Mouse (Mus musculus): ENCODE results near the gene Actn2.

Actn2 gene

DNA sequence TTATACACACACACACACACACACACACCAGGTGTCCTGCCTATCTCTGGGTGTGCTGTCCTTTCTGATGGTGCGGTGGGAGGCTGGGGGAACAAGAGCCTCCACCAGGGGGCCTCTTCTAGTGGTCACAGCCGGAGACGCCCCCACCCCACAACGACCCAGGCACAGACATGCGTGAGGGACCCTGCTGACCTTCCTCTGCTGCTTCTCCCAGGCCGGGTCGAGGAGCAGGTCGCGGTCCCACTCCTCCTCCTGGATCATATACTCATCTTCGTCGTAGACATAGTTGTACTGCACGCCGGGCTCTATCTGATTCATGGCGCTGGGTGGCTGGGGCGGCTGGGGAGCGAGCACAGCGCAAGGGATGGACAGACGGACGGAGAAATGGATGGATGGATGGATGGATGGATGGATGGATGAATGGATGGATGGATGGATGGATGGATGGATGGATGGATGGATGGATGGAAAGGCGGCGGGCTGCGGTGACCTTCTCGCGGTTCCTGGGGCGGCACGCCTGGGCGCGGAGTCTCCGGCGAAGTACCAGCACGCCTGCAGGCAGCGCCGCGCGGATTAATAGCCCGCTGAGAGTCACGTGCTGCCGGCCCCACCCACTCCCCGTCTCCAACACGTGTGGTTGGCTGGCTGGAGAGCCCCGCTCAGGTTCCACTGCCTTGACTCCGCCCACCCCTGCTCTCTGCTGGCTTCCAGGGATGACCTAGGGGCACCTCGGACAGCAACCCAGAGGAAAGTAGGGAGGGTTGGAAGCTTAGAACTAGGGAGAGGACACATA is at the start of gene Actn2:
Gene Actn2 (minus strand): TSS at position 578 of the 793 bp plus-strand sequence.
- no peak for TF ChIP-seq GATA4 (IDR thresholded peaks at IDR 0.05; ENCODE audit: insufficient replicate concordance, low read length)

DNA sequence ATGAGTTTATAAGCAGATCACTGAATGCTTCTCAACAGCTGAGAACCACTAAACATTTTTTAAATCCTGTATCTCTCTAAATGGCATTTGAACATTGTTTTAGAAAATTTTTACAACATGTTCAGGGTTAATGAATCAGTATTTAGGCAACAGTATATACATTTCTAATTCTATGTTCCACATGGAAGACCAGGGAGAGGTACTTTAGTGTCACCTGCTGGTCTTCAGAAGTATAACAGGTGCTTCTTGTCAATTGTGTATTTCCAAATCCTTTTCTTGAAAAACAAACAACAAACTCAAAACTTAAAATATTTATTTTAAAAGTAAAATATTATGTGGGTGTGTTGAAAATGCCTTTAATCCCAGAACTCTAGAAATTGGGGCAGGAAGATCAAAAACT is 45.7 kb upstream of the Actn2 start:
- TF ChIP-seq GATA4 (IDR thresholded peaks at IDR 0.05; ENCODE audit: insufficient replicate concordance, low read length) = no peak

DNA sequence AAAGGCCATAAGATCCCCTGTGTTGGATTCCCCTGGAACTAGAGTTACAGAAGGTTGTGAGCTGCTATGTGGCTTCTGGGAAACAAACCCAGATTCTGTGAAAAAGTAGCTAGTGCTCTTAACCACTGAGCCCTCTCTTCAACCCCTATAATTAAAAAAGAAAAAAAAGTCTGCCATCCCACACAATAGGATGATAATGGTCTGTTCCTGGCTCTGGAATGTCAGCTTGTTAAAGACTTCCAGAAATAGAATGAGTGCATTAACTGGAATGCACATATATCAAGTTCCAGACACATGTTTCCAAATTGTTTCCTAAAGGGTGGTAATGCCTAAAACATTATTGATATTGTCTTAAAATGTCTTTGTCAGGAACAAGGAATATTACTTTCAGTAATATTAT is 44.2 kb upstream of the Actn2 start:
- no peak for TF ChIP-seq GATA4 (IDR thresholded peaks at IDR 0.05; ENCODE audit: insufficient replicate concordance, low read length)

DNA sequence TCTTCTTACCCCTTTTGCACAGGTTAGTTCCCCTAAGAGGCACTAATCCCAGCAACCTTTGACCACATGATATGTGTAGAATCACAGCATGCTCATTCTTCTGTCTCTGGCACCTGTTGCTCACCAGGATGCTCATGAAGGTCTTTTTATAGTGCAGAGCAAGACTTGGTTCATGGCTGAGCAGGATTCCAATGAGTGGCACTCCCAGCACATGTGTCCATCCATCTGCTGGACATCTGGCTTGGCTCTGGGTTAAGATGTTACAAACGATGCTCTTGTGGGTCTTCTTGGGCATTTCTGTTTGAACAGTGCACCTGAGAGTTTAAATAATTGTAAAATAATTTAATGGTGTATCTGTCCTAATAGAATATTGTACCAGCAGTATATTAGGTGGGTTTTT is 36.2 kb upstream of the Actn2 start:
- no peak for TF ChIP-seq GATA4 (IDR thresholded peaks at IDR 0.05; ENCODE audit: insufficient replicate concordance, low read length)

DNA sequence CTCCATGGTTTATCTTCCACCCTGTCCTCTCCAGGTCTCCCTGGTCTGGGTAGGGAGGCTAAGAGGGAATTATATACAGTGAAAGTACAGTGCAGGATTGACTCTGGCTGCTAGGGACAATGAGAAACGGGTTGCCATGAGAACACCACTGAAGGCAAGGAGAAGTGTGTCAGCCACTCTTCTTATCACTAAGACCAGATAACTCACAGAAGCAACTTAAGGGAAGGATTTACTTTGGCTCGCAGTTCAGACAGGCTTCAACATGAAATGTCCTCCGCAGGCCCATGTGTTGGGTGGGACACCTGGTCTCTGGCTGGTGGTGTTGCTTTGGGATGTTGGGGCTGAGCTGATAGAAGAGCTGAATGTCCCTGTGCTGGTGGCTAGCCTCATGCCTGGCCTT is 32.2 kb upstream of the Actn2 start:
- no peak for TF ChIP-seq GATA4 (IDR thresholded peaks at IDR 0.05; ENCODE audit: insufficient replicate concordance, low read length)

DNA sequence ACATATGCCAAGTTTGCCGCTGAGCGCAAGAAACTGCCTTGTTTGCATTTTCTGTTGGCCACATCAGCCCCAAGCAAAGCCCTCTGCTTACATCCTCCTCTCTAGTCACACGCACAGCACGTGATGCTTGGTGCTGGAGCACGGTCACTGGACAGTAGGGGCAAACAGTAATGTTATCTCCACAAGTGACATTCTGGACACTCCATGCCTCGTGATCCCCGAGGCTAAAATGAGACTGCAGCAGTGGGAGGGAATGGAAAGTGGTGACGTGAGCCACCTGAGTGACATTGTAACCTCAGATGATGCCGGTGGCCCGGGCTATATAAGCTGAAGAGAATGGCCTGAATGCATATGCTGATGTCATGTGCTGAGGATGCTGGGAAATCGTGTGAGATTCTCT is 29.4 kb upstream of the Actn2 start:
- no peak for TF ChIP-seq GATA4 (IDR thresholded peaks at IDR 0.05; ENCODE audit: insufficient replicate concordance, low read length)

DNA sequence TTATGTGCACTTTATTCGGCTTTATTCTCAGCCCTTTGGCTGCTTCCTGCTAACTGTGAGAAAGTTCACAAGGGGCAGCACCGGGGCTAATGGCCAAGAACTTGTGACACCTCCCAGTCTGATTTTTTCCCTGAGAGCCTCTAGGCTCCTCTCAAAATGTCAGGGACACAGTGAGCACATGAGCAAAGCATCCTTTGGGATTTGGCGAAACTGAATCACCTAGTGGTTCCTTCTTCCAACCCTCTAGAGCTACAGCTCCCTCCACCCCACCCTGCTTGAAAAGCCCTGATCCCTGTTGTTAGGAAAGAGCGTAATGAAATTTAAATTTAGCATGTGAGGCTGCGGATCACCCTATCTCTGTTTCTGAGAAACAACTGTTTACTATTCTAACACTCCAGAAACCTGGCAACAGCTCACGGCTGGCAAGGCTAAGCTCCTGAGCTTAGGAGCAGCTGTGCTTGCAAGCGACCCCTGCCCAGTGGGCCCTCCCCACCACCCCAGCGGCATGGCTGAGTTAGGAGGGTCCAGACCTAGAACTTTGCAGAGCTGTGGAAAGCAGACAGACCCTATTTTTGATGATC is 28.6 kb upstream of the Actn2 start:
- no peak for TF ChIP-seq GATA4 (IDR thresholded peaks at IDR 0.05; ENCODE audit: insufficient replicate concordance, low read length)

DNA sequence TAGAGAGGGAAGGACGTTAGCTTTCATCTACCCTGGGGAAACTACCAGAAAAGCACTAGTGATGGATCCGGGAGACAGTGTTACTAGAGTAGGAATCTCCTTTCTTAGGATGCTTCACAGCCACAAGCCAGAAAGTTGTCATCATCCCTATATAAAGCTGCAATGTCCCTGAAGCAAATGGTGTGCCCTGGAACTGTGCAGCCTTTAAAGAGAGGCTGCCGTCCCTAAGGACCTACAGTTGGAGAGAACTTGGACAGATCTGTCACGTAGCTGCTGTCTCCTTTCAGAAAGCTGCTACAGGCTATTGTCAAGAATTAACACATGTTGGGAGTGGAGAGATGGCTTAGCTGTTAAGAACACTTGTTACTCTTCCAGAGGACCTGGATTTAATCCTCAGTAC is 20.9 kb upstream of the Actn2 start:
- no peak for TF ChIP-seq GATA4 (IDR thresholded peaks at IDR 0.05; ENCODE audit: insufficient replicate concordance, low read length)

DNA sequence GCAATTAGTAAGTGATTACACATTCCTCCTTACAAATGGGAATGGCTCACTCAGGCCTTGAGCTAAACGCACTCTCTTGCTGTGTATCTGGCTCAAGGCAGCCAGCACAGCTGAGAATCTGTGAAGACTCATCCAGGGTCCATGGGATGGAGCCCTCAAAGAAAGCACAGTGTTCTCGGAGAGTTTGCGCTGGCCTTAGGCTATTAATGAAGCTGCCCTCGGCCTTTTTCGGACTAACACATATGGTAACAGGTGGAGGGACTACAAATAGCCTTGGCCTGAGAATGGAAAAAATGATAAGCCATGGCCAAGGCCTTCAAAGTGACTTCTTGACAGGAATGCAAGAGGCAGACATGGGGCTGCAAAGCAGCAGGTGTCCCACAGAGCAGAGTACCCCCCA is 17.0 kb upstream of the Actn2 start:
- TF ChIP-seq GATA4 (IDR thresholded peaks at IDR 0.05; ENCODE audit: insufficient replicate concordance, low read length) = no peak

DNA sequence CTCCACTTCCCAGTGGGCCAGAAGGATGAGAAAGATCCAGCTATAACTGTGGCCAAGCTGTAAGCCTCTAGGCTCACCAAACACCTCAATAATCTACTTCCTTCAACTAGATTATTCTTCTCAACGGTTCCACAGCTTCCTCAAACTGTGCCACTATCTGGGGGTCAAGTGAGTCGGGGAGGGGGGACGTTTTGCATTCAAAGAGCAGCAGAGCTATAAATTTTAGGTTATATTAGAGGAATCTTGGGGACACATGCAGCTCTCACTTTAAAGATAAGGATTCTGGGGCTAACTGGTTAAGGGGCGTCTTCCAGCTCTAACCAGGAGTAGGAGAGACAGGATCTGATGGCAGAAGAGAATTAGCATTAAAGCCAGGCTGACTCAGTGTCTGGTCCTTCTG is 15.6 kb upstream of the Actn2 start:
- no peak for TF ChIP-seq GATA4 (IDR thresholded peaks at IDR 0.05; ENCODE audit: insufficient replicate concordance, low read length)

DNA sequence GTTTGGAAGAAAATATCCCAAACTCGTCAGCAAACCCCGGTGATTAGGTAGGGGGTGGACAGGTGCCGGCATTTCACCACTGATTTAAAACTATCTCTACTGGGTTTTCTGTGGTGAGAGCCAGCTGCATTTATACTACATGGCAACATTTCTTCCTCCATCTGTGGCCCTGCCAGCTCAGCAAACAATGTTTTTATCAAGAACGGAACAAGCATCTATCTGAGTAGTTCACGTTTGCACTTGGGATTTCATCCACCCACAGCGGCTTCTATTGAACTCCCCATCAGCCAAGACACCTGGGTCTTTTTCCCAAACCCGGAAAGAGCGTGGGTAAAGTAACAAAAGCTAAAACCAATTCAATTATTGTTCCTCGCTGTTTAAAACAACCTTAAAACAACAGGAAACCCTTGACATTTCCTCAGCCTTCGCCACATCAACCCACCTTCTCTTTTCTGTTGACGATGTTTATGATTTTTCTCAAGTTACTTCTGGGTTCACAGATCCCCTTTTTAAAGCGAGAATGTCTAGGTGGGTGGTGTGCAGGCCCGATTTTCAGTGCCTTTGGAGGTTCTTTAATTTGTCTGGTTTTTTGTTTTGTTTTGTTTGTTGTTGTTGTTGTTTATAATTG is 8.8 kb upstream of the Actn2 start:
- TF ChIP-seq GATA4 (IDR thresholded peaks at IDR 0.05; ENCODE audit: insufficient replicate concordance, low read length) = no peak

DNA sequence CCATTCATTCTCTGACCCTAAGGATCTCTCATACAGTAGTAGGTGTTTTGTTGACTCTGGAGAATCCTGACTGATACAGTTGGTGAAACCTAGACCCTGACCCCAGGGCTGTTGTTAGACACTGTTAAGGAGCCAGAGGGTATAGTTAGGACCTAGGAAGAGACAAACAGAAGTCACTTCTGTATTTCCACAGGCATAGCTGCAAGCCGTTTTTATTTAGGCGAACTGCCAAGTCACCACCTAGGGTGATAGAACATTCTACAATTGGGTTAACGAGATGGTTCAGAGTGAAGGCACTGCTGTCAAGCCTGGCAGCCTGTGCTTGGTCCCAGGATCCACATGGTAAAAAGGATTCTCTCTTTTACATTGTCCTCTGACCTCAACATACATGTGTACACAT is 6.3 kb upstream of the Actn2 start:
- TF ChIP-seq GATA4 (IDR thresholded peaks at IDR 0.05; ENCODE audit: insufficient replicate concordance, low read length) = no peak

DNA sequence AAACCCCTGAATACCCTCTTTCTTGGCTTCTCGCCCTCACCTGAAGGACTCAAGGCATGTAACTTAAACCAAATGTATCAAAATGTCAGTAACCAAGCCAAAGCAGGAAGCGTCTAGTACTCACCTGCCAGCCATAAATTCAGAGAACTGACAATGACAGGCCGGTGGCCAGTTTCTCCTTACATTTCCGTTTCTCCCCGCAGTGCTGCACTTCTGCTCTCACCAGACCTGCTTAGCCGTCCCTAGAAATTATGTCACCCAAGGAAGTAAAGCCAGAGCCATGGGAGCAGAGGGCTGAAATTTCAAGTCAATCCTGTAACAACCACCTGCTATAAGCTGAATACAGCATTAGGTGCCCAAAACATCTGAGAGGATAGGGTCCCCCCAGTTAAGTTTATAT is 887 bp upstream of the Actn2 start:
- no peak for TF ChIP-seq GATA4 (IDR thresholded peaks at IDR 0.05; ENCODE audit: insufficient replicate concordance, low read length)

DNA sequence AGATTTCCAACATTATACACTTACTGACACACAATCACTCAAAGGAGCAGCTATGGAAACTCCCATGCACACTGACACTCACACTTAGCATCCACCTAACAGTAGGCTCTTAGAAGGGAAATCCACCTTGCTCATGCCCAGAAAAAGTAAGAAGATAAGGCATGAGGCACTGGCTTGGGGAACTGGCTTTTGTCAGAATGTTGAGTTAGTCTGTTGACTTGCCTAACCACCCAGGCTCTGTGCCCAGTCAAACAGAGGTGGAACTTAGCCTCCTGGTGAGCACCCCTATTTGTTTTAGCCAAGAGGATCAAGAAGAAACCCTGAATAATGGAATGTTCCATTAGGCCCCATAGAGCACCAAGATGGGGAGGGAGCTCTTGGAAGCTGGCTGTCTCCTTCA is 1.1 kb downstream of the Actn2 start:
- no peak for TF ChIP-seq GATA4 (IDR thresholded peaks at IDR 0.05; ENCODE audit: insufficient replicate concordance, low read length)

DNA sequence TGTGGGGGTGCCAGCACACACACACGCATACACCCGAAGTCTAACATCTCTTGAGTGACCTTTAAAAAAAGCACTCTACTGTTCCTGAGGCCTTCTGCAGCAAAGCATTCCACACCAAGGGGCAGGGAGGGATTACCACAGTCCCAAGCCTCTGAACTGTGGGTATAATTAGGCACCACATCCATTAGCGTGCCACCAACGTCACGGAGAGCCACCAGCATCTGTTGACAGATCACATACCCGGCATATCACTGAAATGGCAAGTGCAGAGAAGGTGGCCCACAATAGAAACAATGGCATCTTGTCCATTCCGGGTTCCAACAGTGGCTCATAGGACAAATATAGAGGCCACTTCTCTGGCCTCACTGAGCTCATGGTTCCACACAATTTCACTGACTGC is 2.8 kb downstream of the Actn2 start:
- TF ChIP-seq GATA4 (IDR thresholded peaks at IDR 0.05; ENCODE audit: insufficient replicate concordance, low read length) = no peak

DNA sequence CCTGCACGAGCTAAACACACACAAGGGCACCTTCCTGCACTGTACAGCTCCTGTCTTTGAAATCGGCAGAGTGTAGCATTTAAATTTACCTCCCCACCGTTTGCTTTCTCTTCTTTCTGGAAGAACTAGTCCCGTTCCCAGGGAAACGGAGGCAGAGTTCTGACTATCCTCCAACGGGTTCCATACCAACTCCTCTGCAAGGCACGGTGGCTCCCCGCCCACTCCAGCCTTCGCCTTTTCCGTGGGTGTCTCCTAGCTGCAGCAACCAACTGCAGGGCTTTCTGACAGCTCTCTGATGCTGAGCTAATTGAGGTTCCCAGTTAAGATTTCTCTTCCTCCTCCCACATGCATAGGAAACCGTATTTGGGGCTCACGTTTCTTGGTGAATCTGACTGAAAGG is 6.5 kb downstream of the Actn2 start:
- TF ChIP-seq GATA4 (IDR thresholded peaks at IDR 0.05; ENCODE audit: insufficient replicate concordance, low read length) = no peak
